Mouse (Mus musculus) midbrain, embryonic 15.5 days (tissue): ENCODE measurements around the gene Cox5b. TPM values are rescaled to one million over a fixed set of nuclear protein-coding genes. Genes with fewer than 3 reads are reported as not detected.
"Not testable (repeated sequence)": the region's sequence is repeated elsewhere in the genome, so short reads cannot be mapped to it uniquely, and the experiment has no call there.

Experiments
- ATAC-seq: fragments of 200-750 bp; cut with Nextera tagmentation; replicated peaks from 2 replicates; pipeline ENCODE4 v1.8.0; 2017; ENCODE audit warnings: moderate TSS enrichment
- H3K27ac ChIP-seq: fragments of 300-500 bp; sonication (generic); 2 replicates; pipeline ENCODE4 v1.5.1; 2015; ENCODE audit warnings: mild to moderate bottlenecking, inconsistent platforms
- H3K27me3 ChIP-seq: fragments of 300-500 bp; sonication (generic); replicated peaks from 2 replicates; pipeline ENCODE4 v1.6.1; 2015; ENCODE audit warnings: inconsistent platforms
- H3K36me3 ChIP-seq: fragments of 300-500 bp; sonication (generic); replicated peaks from 2 replicates; pipeline ENCODE4 v1.6.1; 2015; ENCODE audit warnings: inconsistent platforms
- H3K4me1 ChIP-seq: fragments of 300-500 bp; sonication (generic); 2 replicates; pipeline ENCODE4 v1.6.1; 2015; ENCODE audit warnings: inconsistent platforms
- H3K4me2 ChIP-seq: fragments of 300-500 bp; sonication (generic); 2 replicates; pipeline ENCODE4 v1.6.1; 2015; ENCODE audit warnings: inconsistent platforms, mild to moderate bottlenecking, moderate library complexity
- H3K4me3 ChIP-seq: fragments of 300-500 bp; sonication (generic); 2 replicates; pipeline ENCODE4 v1.5.1; 2015; ENCODE audit warnings: mild to moderate bottlenecking, inconsistent platforms
- H3K9ac ChIP-seq: fragments of 300-500 bp; sonication (generic); 2 replicates; pipeline ENCODE4 v1.6.1; 2015; ENCODE audit warnings: mild to moderate bottlenecking, inconsistent platforms
- H3K9me3 ChIP-seq: fragments of 300-500 bp; sonication (generic); 2 replicates; pipeline ENCODE4 v1.6.1; 2016; ENCODE audit warnings: inconsistent platforms
- WGBS: fragments of 180-500 bp; shearing (Covaris S2); methylation state at CpG from one replicate; pipeline ENCODE4 v1.1.7; 2015; ENCODE audit warnings: mixed read lengths; 5-methylcytosine and 5-hydroxymethylcytosine counted together
- polyA plus RNA-seq: library from polyadenylated mRNA; unstranded; fragments of >200 nt; fragmentation: Nextera tagmentation; extraction: Ambion mirVana; gene quantifications from 2 replicates; pipeline ENCODE4 v1.2.1, GENCODE M21; 2015

Cox5b gene
- polyA plus RNA-seq, 1 experiment from 2014 or later, result 612 TPM

- ATAC-seq, result no peak
- WGBS, result 66% methylated on average over 4 of the region's 4 CpGs
- no peaks in the 10 kb centered on the region for H3K36me3 ChIP-seq
Measured at GRCm38 (mm10) chr1:36665934-36666333, 25.3 kb upstream of the Cox5b start.

GRCm38 (mm10) chr1:36668007-36668406, 23.2 kb upstream of the Cox5b start:
- H3K27me3 ChIP-seq, H3K9ac ChIP-seq, H3K4me1 ChIP-seq, ATAC-seq, H3K36me3 ChIP-seq, H3K9me3 ChIP-seq, H3K27ac ChIP-seq, H3K4me3 ChIP-seq, H3K4me2 ChIP-seq: not testable (repeated sequence)
- 86% methylated on average over 4 of the region's 4 CpGs for WGBS

More at GRCm38 (mm10) chr1:36665934-36666333, 25.3 kb upstream of the Cox5b start:
- Histone ChIP-seq H3K4me2 (no peak overlapping the region), H3K27ac (no peak overlapping the region), H3K4me3 (no peak overlapping the region), H3K27me3 (no peaks in the 10 kb centered on the region), H3K9me3 (no peaks in the 10 kb centered on the region), H3K9ac (no peak overlapping the region), H3K4me1 (no peaks in the 10 kb centered on the region)

- Histone ChIP-seq H3K27me3 (no peaks in the 10 kb centered on the region), H3K27ac (no peak overlapping the region), H3K4me3 (no peak overlapping the region), H3K9me3 (no peaks in the 10 kb centered on the region), H3K4me2 (no peak overlapping the region), H3K9ac (no peak overlapping the region), H3K36me3 (no peaks in the 10 kb centered on the region), H3K4me1 (no peaks in the 10 kb centered on the region)
- no peak for ATAC-seq
- 80% methylated on average over 4 of the region's 4 CpGs for WGBS
Measured at GRCm38 (mm10) chr1:36670256-36670655, 21.0 kb upstream of the Cox5b start.

- Histone ChIP-seq H3K9me3 (no peaks in the 10 kb centered on the region), H3K4me1 (no peaks in the 10 kb centered on the region)
- no peak for ATAC-seq
Measured at GRCm38 (mm10) chr1:36671260-36671659, 20.0 kb upstream of the Cox5b start.

DNA sequence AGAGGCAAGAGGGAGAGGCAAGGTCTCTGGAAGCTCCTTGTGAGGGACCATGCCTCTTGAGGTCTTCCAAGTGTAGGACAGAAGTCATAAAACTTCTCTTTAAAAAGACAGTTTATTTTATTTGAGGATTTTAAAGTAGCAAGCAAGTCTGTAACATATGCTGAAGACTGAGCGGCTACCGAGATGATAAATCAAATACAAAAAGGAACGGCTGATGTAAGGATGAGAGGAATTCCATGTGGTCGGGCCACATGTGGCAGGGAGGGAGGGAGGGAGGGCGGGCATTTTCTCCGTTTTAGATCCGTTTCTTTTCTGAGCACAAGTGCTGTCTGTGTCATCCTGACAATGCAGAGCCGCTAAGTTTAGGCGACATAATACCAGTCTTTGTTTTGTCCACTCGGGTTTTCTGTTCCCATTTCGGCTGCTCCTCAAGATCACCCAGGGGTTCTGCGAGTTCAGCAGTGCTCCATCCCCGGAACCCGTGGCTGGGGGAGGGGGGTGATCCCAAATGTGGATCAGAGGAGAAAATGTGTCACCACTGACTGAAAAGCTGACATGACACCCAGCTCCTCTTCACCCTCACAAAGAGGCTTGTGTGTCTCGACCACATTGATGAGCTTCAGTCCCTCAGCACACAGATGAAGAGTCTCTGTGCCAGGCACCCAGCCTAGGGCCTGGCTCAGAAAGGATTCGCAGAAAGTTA, 18.4 kb upstream of the Cox5b start:
- Histone ChIP-seq H3K4me1 (no peaks in the 10 kb centered on the region), H3K9me3 (no peaks in the 10 kb centered on the region), H3K9ac (no peak overlapping the region), H3K27me3 (no peaks in the 10 kb centered on the region), H3K27ac (no peak overlapping the region), H3K4me3 (no peak overlapping the region), H3K4me2 (no peak overlapping the region), H3K36me3 (no peaks in the 10 kb centered on the region)
- ATAC-seq, result no peak
- WGBS, result 47% methylated on average over 16 of the region's 16 CpGs

More at GRCm38 (mm10) chr1:36671260-36671659, 20.0 kb upstream of the Cox5b start:
- 90% methylated on average over 10 of the region's 10 CpGs for WGBS
- Histone ChIP-seq H3K4me2 (no peak overlapping the region), H3K36me3 (no peaks in the 10 kb centered on the region), H3K4me3 (no peak overlapping the region), H3K27ac (no peak overlapping the region), H3K9ac (no peak overlapping the region), H3K27me3 (no peaks in the 10 kb centered on the region)

DNA sequence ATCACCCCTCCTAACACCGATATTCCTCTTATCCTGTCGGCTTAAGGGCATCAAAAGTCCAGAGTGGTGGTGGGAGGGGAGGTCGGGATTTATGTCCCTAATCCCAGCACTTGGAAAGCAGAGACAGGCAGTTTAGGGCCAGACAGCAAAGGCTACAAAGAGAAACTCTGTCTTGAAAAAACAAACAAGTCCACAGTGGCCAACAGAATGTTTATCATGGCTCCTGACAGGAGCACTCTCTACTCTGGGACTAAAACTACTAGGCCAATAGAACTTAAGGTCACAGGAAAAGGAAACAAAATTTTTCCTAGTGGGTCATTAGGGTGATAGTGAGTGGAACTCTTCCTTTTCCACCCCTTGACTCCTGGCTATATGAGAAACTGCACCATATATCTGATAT, 16.3 kb upstream of the Cox5b start:
- Histone ChIP-seq H3K36me3 (no peaks in the 10 kb centered on the region), H3K27ac (no peak overlapping the region), H3K27me3 (no peaks in the 10 kb centered on the region), H3K9ac (no peak overlapping the region), H3K9me3 (no peaks in the 10 kb centered on the region), H3K4me3 (no peak overlapping the region), H3K4me1 (no peaks in the 10 kb centered on the region), H3K4me2 (no peak overlapping the region)
- no peak for ATAC-seq
- 53% methylated on average over 3 of the region's 3 CpGs for WGBS

DNA sequence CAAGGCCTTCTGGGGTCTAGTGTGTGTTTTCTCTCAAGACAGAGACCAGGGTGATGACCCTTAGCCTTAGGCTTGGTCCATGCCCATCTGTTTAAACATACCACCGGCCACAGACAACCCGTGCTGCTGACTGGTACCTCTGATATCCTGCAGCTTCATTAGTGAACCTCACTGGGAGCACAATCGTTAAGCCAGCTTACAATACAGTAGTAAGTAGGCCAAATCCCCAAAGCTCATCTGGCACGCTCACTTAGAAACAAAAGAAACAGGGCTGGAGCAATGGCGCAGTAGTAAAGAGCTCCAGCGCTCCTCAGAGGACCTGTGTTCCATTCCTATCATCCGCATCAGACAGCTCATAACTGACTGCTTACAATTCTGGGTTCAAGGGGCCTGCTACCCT, 10.4 kb upstream of the Cox5b start:
- Histone ChIP-seq H3K4me1 (no peaks in the 10 kb centered on the region; the same call in 1 of the 2 replicates), H3K9me3 (no peaks in the 10 kb centered on the region), H3K27ac (no peak overlapping the region), H3K4me3 (no peak overlapping the region), H3K4me2 (no peak overlapping the region), H3K36me3 (no peaks in the 10 kb centered on the region), H3K27me3 (no peaks in the 10 kb centered on the region), H3K9ac (no peak overlapping the region)
- no peak for ATAC-seq
- WGBS, result 23% methylated on average over 7 of the region's 7 CpGs

GRCm38 (mm10) chr1:36682620-36683355, 8.5 kb upstream of the Cox5b start, which contains the start of gene Fam178b:
Gene Fam178b, minus strand, starts transcription at chr1:36683183.
- H3K4me1 ChIP-seq, result no peaks in the 10 kb centered on the region; the same call in 1 of the 2 replicates
- no peaks in the 10 kb centered on the region for H3K9me3 ChIP-seq
- no peak within 1 kb of the TSS for H3K4me2 ChIP-seq
- H3K36me3 ChIP-seq, result no peaks in the 10 kb centered on the region
- no peak within 1 kb of the TSS for H3K4me3 ChIP-seq
- H3K27ac ChIP-seq, result no peak within 1 kb of the TSS
- H3K27me3 ChIP-seq, result no peaks in the 10 kb centered on the region
- ATAC-seq, result no peak; the same call in 1 of the 2 replicates
- no peak within 1 kb of the TSS for H3K9ac ChIP-seq
- WGBS, result 93% methylated on average over 39 of the region's 39 CpGs

GRCm38 (mm10) chr1:36683810-36684467, 7.3 kb upstream of the Cox5b start:
- WGBS, result 9% methylated on average over 13 of the region's 13 CpGs
- Histone ChIP-seq H3K36me3 (no peaks in the 10 kb centered on the region), H3K27ac (no peak overlapping the region), H3K27me3 (no peaks in the 10 kb centered on the region), H3K9me3 (no peaks in the 10 kb centered on the region), H3K4me1 (no peaks in the 10 kb centered on the region; the same call in 1 of the 2 replicates), H3K4me3 (no peak overlapping the region), H3K4me2 (no peak overlapping the region), H3K9ac (no peak overlapping the region)
- peak; percentile 82 for ATAC-seq

DNA sequence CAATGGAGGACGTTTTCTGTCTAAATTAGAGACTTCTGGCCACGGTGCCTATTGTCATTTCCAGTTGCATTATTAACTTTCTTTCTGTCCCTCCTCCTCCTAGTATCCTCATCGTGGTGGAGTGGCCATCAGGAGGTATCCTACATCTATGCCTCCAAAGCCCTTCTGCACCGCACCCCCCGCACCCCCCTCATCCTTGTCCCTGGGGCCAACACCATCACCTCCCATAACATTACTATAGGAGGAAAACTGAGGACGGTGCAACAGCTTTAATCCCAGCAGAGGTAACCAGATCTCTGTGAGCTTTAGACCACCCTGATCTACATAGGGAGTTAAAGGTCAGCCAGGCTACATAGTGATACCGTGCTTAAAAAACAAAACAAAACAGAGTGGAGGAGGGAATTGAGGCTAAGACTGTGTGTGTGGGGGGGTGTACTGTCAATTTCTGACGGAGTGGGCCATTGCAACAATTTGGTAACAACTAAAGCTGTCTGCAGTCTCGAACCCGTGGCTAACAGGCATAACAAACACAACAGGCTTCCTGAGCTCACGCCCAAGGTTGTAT, 496 bp upstream of the Cox5b start:
- no peaks in the 10 kb centered on the region for H3K9me3 ChIP-seq
- peak overlapping the region; percentile 35; the same call in 1 of the 2 replicates for H3K9ac ChIP-seq
- H3K36me3 ChIP-seq, result peaks cover 13% of the 10 kb centered on the region; the same call in 1 of the 2 replicates
- H3K4me2 ChIP-seq, result peak overlapping the region; percentile 90
- whole genome bisulfite sequencing, result 64% methylated on average over 11 of the region's 11 CpGs
- peak; percentile 66 for ATAC-seq
- peaks cover 16% of the 10 kb centered on the region for H3K4me1 ChIP-seq
- peak overlapping the region; percentile 91 for H3K4me3 ChIP-seq
- H3K27ac ChIP-seq, result peak overlapping the region; percentile 62; the same call in 1 of the 2 replicates
- H3K27me3 ChIP-seq, result no peaks in the 10 kb centered on the region

DNA sequence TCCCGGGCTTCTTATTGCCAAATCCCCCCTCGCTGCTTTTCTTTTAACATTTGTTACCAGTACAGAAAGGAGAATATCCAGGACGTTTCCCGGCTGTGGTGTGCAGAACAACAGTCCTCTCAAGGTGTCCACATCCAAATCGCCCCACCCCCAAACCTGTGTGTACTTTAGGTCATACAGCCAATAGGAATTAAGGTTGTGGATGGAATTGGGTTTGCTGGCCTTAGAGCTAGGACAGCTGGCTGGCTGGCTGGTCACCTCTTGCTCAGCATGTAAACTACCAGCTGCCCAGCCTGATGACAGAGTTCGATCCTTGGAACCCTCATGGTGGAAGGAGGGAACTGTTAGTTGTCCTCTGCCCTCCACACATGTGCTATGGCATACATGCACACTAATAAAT, 3.6 kb downstream of the Cox5b start:
- ATAC-seq, result no peak
- H3K4me2 ChIP-seq, result no peak overlapping the region
- peaks cover 25% of the 10 kb centered on the region; the same call in 1 of the 2 replicates for H3K36me3 ChIP-seq
- H3K4me1 ChIP-seq, result peaks cover 16% of the 10 kb centered on the region
- no peak overlapping the region for H3K9ac ChIP-seq
- H3K27me3 ChIP-seq, result no peaks in the 10 kb centered on the region
- no peak overlapping the region for H3K27ac ChIP-seq
- WGBS, result 92% methylated on average over 6 of the region's 6 CpGs
- H3K4me3 ChIP-seq, result no peak overlapping the region
- H3K9me3 ChIP-seq, result no peaks in the 10 kb centered on the region

DNA sequence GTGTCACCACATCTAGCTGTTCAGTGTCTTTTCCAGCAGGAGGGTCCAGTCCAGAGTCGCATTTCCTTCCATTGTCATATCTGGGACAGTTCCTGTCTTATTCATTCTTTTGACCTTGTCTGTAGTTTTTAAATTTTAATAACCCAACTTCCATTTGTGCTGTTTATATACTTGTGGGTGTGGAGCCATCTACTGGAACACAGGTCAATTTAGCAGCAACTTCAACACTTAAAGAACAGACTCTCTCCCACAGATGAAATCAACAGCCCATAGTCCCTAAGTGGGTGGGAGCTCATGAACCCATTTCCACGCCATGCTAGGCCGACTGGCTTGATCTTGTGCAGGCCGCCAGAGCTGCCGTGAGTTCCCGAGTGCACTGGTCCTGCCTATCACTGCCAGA, 5.2 kb downstream of the Cox5b start:
- Histone ChIP-seq H3K27me3 (no peaks in the 10 kb centered on the region), H3K36me3 (peaks cover 40% of the 10 kb centered on the region), H3K4me3 (no peak overlapping the region), H3K4me2 (no peak overlapping the region), H3K27ac (no peak overlapping the region), H3K9ac (no peak overlapping the region), H3K9me3 (no peaks in the 10 kb centered on the region), H3K4me1 (peaks cover 11% of the 10 kb centered on the region)
- whole genome bisulfite sequencing, result 78% methylated on average over 6 of the region's 6 CpGs
- ATAC-seq, result no peak
